Mouse (Mus musculus) kidney, adult 2 months (tissue): Measurements from ENCODE around the gene Ncaph2.
A peak's percentile ranks its signal among the peaks of the same experiment; 100 is the strongest.

Experiments used
- CTCF ChIP-seq: fragments of 200-500 bp; conservative IDR thresholded peaks from 2 replicates; pipeline ENCODE4 v1.5.1; 2011; ENCODE audit warnings: low read depth, mild to moderate bottlenecking, control low read depth, low read length, moderate library complexity, mixed read lengths; ENCODE audit not compliant: insufficient read depth, insufficient read length
- POLR2A ChIP-seq: fragments of 200-500 bp; IDR thresholded peaks from one replicate; pipeline ENCODE4 v1.6.1; 2011; ENCODE audit warnings: low read depth, low read length, control low read depth

DNA sequence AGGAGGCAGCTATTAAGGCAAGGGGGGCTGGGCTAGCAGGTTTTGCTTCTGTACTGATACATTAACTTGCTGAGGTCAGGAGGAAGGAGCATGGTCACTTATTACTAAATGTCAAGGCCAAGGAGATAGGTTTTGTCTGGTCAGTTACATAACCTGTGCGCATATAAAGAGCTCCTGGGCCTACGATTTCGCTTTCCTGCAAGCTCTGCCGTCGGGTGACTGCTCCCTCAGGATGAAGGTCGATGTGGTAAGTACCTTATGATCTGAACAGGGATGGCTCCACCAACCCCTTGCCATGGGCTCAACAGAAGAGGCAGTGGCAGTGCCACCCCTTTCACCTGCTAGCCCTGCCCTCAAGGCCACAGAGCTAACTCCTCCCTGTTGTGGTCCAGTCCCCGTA is 21.2 kb upstream of the Ncaph2 start, which contains the start of gene Miox:
- TF ChIP-seq POLR2A (peak; percentile 97), CTCF (no peak)
